Mouse (Mus musculus): ENCODE measurements around the gene Dusp2.

The Dusp2 gene

GRCm38 (mm10) chr2:127369703-127370376 lies 33.9 kb downstream of the Dusp2 start:
- no peak for DNase-seq

- DNase-seq, result no peak
Measured at GRCm38 (mm10) chr2:127370561-127371483, 34.9 kb downstream of the Dusp2 start.

GRCm38 (mm10) chr2:127371484-127371861 lies 35.5 kb downstream of the Dusp2 start:
- no peak for DNase-seq

GRCm38 (mm10) chr2:127372082-127372481 lies 36.1 kb downstream of the Dusp2 start:
- DNase-seq, result no peak

- no peak for DNase-seq
Measured at GRCm38 (mm10) chr2:127374131-127374530, 38.2 kb downstream of the Dusp2 start.

GRCm38 (mm10) chr2:127375087-127375486 lies 39.1 kb downstream of the Dusp2 start:
- DNase-seq, result no peak

- no peak for DNase-seq
Measured at GRCm38 (mm10) chr2:127375759-127376341, 39.9 kb downstream of the Dusp2 start.

GRCm38 (mm10) chr2:127376423-127377051 lies 40.6 kb downstream of the Dusp2 start:
- DNase-seq, result no peak

GRCm38 (mm10) chr2:127377942-127378610 lies 42.1 kb downstream of the Dusp2 start:
- DNase-seq, result no peak

- DNase-seq, result no peak
Measured at GRCm38 (mm10) chr2:127378611-127378990, 42.6 kb downstream of the Dusp2 start.

GRCm38 (mm10) chr2:127379250-127379649 lies 43.3 kb downstream of the Dusp2 start:
- no peak for DNase-seq

GRCm38 (mm10) chr2:127383881-127384280 lies 47.9 kb downstream of the Dusp2 start:
- DNase-seq, result no peak

GRCm38 (mm10) chr2:127387521-127387920 lies 51.6 kb downstream of the Dusp2 start:
- no peak for DNase-seq

Data from cerebellum, adult 11-12 months (tissue).